Mouse (Mus musculus) T-helper 2 cell (primary cell): ENCODE measurements around the gene Ccl17.

Experiments
- in situ Hi-C: fragments of 300-600 bp; cut with MboI, MseI; formaldehyde crosslinking; loops from one replicate; pipeline ENCODE4 v1.15.1; 2025; ENCODE audit warnings: high pct_unique_total_duplicates

Ccl17 gene

GRCm38 (mm10) chr8:94787524-94788501 is 22.4 kb upstream of the Ccl17 start:
- in situ Hi-C loops, result no loop called here

- in situ Hi-C loops, result no loop called here
These were observed 20.8 kb upstream of the Ccl17 start for GRCm38 (mm10) chr8:94789256-94789955.

- in situ Hi-C loops, result no loop called here
These were observed 15.9 kb upstream of the Ccl17 start for GRCm38 (mm10) chr8:94794368-94794767.

- in situ Hi-C loops, result no loop called here
These were observed 15.5 kb upstream of the Ccl17 start for GRCm38 (mm10) chr8:94794782-94795181.

GRCm38 (mm10) chr8:94800278-94800968 is 9.8 kb upstream of the Ccl17 start:
- in situ Hi-C loops, result loop anchor here (25.0 kb wide), 1 partner anchor 88 kb away; no protein-coding TSS in a partner anchor

- in situ Hi-C loops, result loop anchor here (25.0 kb wide), 1 partner anchor 89 kb away; no protein-coding TSS in a partner anchor
These were observed 8.8 kb upstream of the Ccl17 start for GRCm38 (mm10) chr8:94801293-94802095.

- in situ Hi-C loops, result loop anchor here (25.0 kb wide), 1 partner anchor 90 kb away; no protein-coding TSS in a partner anchor
These were observed 7.9 kb upstream of the Ccl17 start for GRCm38 (mm10) chr8:94802375-94802774.

GRCm38 (mm10) chr8:94803551-94803950 is 6.7 kb upstream of the Ccl17 start:
- in situ Hi-C loops, result loop anchor here (25.0 kb wide), 1 partner anchor 91 kb away; no protein-coding TSS in a partner anchor

GRCm38 (mm10) chr8:94804546-94805340 is 5.5 kb upstream of the Ccl17 start:
- in situ Hi-C loops, result loop anchor here (25.0 kb wide), 1 partner anchor 92 kb away; no protein-coding TSS in a partner anchor

GRCm38 (mm10) chr8:94805811-94806210 is 4.4 kb upstream of the Ccl17 start:
- in situ Hi-C loops, result loop anchor here (25.0 kb wide), 1 partner anchor 94 kb away; no protein-coding TSS in a partner anchor

GRCm38 (mm10) chr8:94807506-94807905 is 2.7 kb upstream of the Ccl17 start:
- in situ Hi-C loops, result loop anchor here (25.0 kb wide), 1 partner anchor 95 kb away; no protein-coding TSS in a partner anchor

GRCm38 (mm10) chr8:94808372-94808771 is 1.9 kb upstream of the Ccl17 start:
- in situ Hi-C loops, result loop anchor here (25.0 kb wide), 1 partner anchor 96 kb away; no protein-coding TSS in a partner anchor

GRCm38 (mm10) chr8:94810855-94811254 is 602 bp downstream of the Ccl17 start:
- in situ Hi-C loops, result loop anchor here (25.0 kb wide), 1 partner anchor 99 kb away; no protein-coding TSS in a partner anchor

GRCm38 (mm10) chr8:94811654-94812053 is 1.4 kb downstream of the Ccl17 start:
- in situ Hi-C loops, result loop anchor here (25.0 kb wide), 1 partner anchor 99 kb away; no protein-coding TSS in a partner anchor

GRCm38 (mm10) chr8:94812645-94813098 is 2.4 kb downstream of the Ccl17 start:
- in situ Hi-C loops, result loop anchor here (25.0 kb wide), 1 partner anchor 100 kb away; no protein-coding TSS in a partner anchor

GRCm38 (mm10) chr8:94814556-94814955 is 4.3 kb downstream of the Ccl17 start:
- in situ Hi-C loops, result loop anchor here (25.0 kb wide), 1 partner anchor 102 kb away; no protein-coding TSS in a partner anchor

- in situ Hi-C loops, result loop anchor here (5.0 to 25.0 kb wide), 2 partner anchors 36 to 106 kb away; no protein-coding TSS in a partner anchor
These were observed 7.7 kb downstream of the Ccl17 start for GRCm38 (mm10) chr8:94817933-94818332.

- in situ Hi-C loops, result loop anchor here (5.0 to 25.0 kb wide), 2 partner anchors 37 to 107 kb away; no protein-coding TSS in a partner anchor
These were observed 9.5 kb downstream of the Ccl17 start for GRCm38 (mm10) chr8:94819671-94820179.

- in situ Hi-C loops, result loop anchor here (25.0 kb wide), 1 partner anchor 108 kb away; no protein-coding TSS in a partner anchor
These were observed 10.3 kb downstream of the Ccl17 start for GRCm38 (mm10) chr8:94820553-94820952.
